Comparison of ENCODE assay signal across 19 mouse cellular contexts in the genomic region with DNA sequence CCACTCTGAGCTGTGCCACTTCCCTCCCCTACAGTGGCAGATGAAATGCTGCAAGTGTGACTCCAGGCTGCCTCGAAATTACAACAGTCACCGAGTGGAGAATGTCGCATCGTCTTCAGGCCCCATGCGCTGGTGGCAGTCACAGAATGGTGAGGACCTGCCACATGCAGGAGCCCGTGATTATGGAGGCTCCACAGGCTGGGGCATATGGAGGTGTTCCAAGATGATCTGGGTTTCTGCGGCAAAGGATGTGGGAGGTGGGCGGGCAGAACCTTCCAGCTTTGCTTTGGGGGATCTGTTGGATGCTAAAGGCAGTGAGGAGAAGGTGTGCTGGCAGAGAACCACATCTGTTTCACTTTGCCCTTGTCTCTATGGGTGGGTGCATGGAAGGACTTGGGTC. TPM values are rescaled to one million over a fixed set of nuclear protein-coding genes. Genes with fewer than 3 reads are reported as not detected.
"Had no signal": no experiment of that assay in that cellular context is flagged by ENCODE, and none has a peak within 500 bp of the region (broad histone marks: within the 10 kb centered on the region; RNA-seq: fewer than 3 reads in every experiment).

No protein-coding gene starts in this region.

- DNase-seq: lung, adult 18-20 months; lung, embryonic 14.5 days; lung, postnatal 10 days; lung, postnatal 4 days; retina, postnatal 1 day; right cerebral cortex, postnatal 14 days; right cerebral cortex, postnatal 4 days; spleen, adult 18-20 months; thymus, adult 18-20 months; thymus, postnatal 14 days; thymus, postnatal 36 days had no signal

- ATAC-seq: midbrain, embryonic 13.5 days; midbrain, embryonic 16.5 days had no signal

- H3K36me3 ChIP-seq: midbrain, embryonic 10.5 days; midbrain, embryonic 13.5 days; neural tube, embryonic 13.5 days; neural tube, embryonic 15.5 days had no signal

- H3K4me2 ChIP-seq: lung, embryonic 14.5 days; midbrain, embryonic 13.5 days; neural tube, embryonic 13.5 days; neural tube, embryonic 15.5 days had no signal

- H3K9ac ChIP-seq: liver, embryonic 14.5 days; lung, embryonic 14.5 days; midbrain, embryonic 13.5 days; neural tube, embryonic 13.5 days; neural tube, embryonic 15.5 days had no signal

- H3K27me3 ChIP-seq: midbrain, embryonic 13.5 days; neural tube, embryonic 13.5 days; neural tube, embryonic 15.5 days had no signal

- H3K9me3 ChIP-seq: midbrain, embryonic 10.5 days; midbrain, embryonic 13.5 days; neural tube, embryonic 13.5 days; neural tube, embryonic 15.5 days had no signal

- H3K27ac ChIP-seq: liver, embryonic 14.5 days; midbrain, embryonic 10.5 days; midbrain, embryonic 13.5 days; neural tube, embryonic 13.5 days; neural tube, embryonic 15.5 days had no signal

- H3K4me3 ChIP-seq: midbrain, embryonic 10.5 days; midbrain, embryonic 13.5 days; myocyte; neural tube, embryonic 13.5 days; neural tube, embryonic 15.5 days had no signal

RNA-seq across cellular contexts. Expression of a gene that starts 56.5 kb away (rescaled TPM):
- polyA plus RNA-seq: midbrain, embryonic 13.5 days; neural tube, embryonic 11.5 days; neural tube, embryonic 13.5 days had no signal
